Mouse (Mus musculus): Measurements from ENCODE around the gene Borcs5.

- no peak for TF ChIP-seq POLR2A (IDR thresholded peaks at IDR 0.05; ENCODE audit: insufficient read length, low read depth)
- no peak for TF ChIP-seq USF1 (IDR thresholded peaks at IDR 0.05; ENCODE audit: low read depth)
- no peak for TF ChIP-seq TCF3 (IDR thresholded peaks at IDR 0.05; ENCODE audit: insufficient read length, low read depth)
- TF ChIP-seq E2F4 (IDR thresholded peaks at IDR 0.05; ENCODE audit: insufficient read depth), result no peak
These were observed 79.4 kb downstream of the Borcs5 start for GRCm38 (mm10) chr6:134718668-134719065.

Measured in myocyte (in vitro differentiated cells).